Comparison of ENCODE assay signal across 32 mouse cellular contexts in the genomic region with DNA sequence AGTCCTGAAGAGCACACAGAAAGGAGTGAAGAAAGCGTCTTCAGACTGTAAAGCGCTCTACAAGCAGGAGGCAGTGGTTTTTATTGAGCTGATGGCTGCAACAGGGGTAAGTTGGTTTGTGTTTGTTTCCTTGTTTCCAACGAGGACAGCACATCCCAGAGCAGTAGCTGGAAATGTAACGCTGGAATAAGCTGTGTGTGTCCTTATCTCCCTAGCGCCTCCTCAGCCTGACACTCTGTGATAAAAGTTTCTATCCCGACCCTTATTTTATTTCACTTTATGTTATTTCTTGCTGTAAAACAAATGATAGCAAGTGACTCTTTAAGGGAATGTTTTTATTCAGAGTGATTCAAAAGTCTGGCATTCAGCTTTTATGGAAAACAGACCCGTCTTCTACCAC. TPM values are rescaled to one million over a fixed set of nuclear protein-coding genes. Genes with fewer than 3 reads are reported as not detected.
"Had no signal": no experiment of that assay in that cellular context is flagged by ENCODE, and none has a peak within 500 bp of the region (broad histone marks: within the 10 kb centered on the region; RNA-seq: fewer than 3 reads in every experiment).

No protein-coding gene starts in this region.

- H3K27ac ChIP-seq: gastrocnemius, adult 2 months; heart, embryonic 10.5 days; hindbrain, embryonic 13.5 days; hindbrain, embryonic 15.5 days; hindbrain, postnatal 0 days; intestine, embryonic 15.5 days; kidney, embryonic 15.5 days; kidney, postnatal 0 days; limb, embryonic 13.5 days; limb, embryonic 15.5 days; liver, embryonic 12.5 days had no signal

- H3K27me3 ChIP-seq: heart, embryonic 12.5 days; hindbrain, embryonic 13.5 days; hindbrain, embryonic 15.5 days; intestine, embryonic 15.5 days; liver, embryonic 12.5 days had no signal

- H3K9me3 ChIP-seq: heart, embryonic 10.5 days; heart, embryonic 12.5 days; hindbrain, embryonic 13.5 days; hindbrain, embryonic 15.5 days; intestine, embryonic 15.5 days; kidney, embryonic 15.5 days; limb, embryonic 13.5 days; limb, embryonic 15.5 days; liver, embryonic 12.5 days had no signal

- ATAC-seq: hindbrain, postnatal 0 days; intestine, embryonic 15.5 days; liver, embryonic 12.5 days had no signal

- H3K36me3 ChIP-seq: heart, embryonic 10.5 days; heart, embryonic 12.5 days; hindbrain, embryonic 13.5 days; hindbrain, embryonic 15.5 days; intestine, embryonic 15.5 days; kidney, embryonic 15.5 days; limb, embryonic 13.5 days; limb, embryonic 15.5 days; liver, embryonic 12.5 days had no signal

- H3K4me3 ChIP-seq: gastrocnemius, adult 2 months; heart, embryonic 10.5 days; heart, embryonic 12.5 days; hindbrain, embryonic 13.5 days; hindbrain, embryonic 15.5 days; intestine, embryonic 15.5 days; kidney, embryonic 15.5 days; limb, embryonic 13.5 days; limb, embryonic 15.5 days; liver, embryonic 12.5 days had no signal

- H3K9ac ChIP-seq: heart, embryonic 12.5 days; hindbrain, embryonic 13.5 days; hindbrain, embryonic 15.5 days; intestine, embryonic 15.5 days; kidney, embryonic 15.5 days; limb, embryonic 13.5 days; limb, embryonic 15.5 days; liver, embryonic 12.5 days had no signal

- H3K4me1 ChIP-seq: hindbrain, embryonic 13.5 days; hindbrain, embryonic 15.5 days; limb, embryonic 13.5 days; limb, embryonic 15.5 days; liver, embryonic 12.5 days had no signal

- H3K4me2 ChIP-seq: heart, embryonic 12.5 days; hindbrain, embryonic 13.5 days; hindbrain, embryonic 15.5 days; intestine, embryonic 15.5 days; kidney, embryonic 15.5 days; limb, embryonic 13.5 days; limb, embryonic 15.5 days; liver, embryonic 12.5 days had no signal

- DNase-seq: gastrocnemius, adult 2 months; gastrocnemius, postnatal 10 days; gastrocnemius, postnatal 25 days; heart, adult 18-20 months; heart, postnatal 10 days; heart, postnatal 36 days; kidney, adult 11 months; kidney, adult 2 months; kidney, adult 9 months; kidney, postnatal 14 days; kidney, postnatal 36 days; layer of hippocampus, adult 9-11 months; layer of hippocampus, postnatal 36 days; left cerebral cortex, postnatal 4 days had no signal

RNA-seq across cellular contexts. Expression of a gene that starts 11.3 kb away (rescaled TPM):
- total RNA-seq: gastrocnemius, postnatal 10 days; gastrocnemius, postnatal 25 days; hindbrain, postnatal 0 days; layer of hippocampus, adult 18-20 months; layer of hippocampus, adult 8-10 months; layer of hippocampus, postnatal 14 days; layer of hippocampus, postnatal 36 days; left cerebral cortex, adult 18-20 months; left cerebral cortex, postnatal 10 days; left cerebral cortex, postnatal 25 days; left cerebral cortex, postnatal 4 days had no signal
- polyA plus RNA-seq: frontal cortex, adult 2 months had no signal
